Mouse (Mus musculus) heart, adult 2 months (tissue): ENCODE results near the gene Morf4l1.

Source experiments
- EP300 ChIP-seq: fragments of 200-500 bp; IDR thresholded peaks from 2 replicates; pipeline ENCODE4 v1.6.1; 2011; ENCODE audit warnings: low read depth, low read length, control low read depth; ENCODE audit not compliant: insufficient read depth
- POLR2A ChIP-seq: fragments of 200-500 bp; IDR thresholded peaks from 2 replicates; pipeline ENCODE4 v1.6.1; 2011; ENCODE audit warnings: mild to moderate bottlenecking, low read depth, low read length, control low read depth; ENCODE audit not compliant: insufficient read depth

GRCm38 (mm10) chr9:90113651-90114566 is 665 bp downstream of the Morf4l1 start:
- no peak; the same call in 1 of the 2 replicates for TF ChIP-seq POLR2A
- peak; percentile 84; the same call in 1 of the 2 replicates for TF ChIP-seq EP300
